Mouse (Mus musculus) heart, postnatal 4 days (tissue): ENCODE data around the gene Iah1. TPM values are rescaled to one million over a fixed set of nuclear protein-coding genes. Genes with fewer than 3 reads are reported as not detected.
A peak's percentile ranks its signal among the peaks of the same experiment; 100 is the strongest.

ENCODE experiments used
- DNase-seq: peaks from one replicate; pipeline ENCODE4 v3.0.0; 2021
- total RNA-seq, 2 experiments: library from RNA; stranded (reverse); gene quantifications; 2 replicates each; pipeline ENCODE4 v1.2.3; 2021

The Iah1 gene
- total RNA-seq, 2 experiments from 2014 or later: 22.8 to 25.9 TPM

DNA sequence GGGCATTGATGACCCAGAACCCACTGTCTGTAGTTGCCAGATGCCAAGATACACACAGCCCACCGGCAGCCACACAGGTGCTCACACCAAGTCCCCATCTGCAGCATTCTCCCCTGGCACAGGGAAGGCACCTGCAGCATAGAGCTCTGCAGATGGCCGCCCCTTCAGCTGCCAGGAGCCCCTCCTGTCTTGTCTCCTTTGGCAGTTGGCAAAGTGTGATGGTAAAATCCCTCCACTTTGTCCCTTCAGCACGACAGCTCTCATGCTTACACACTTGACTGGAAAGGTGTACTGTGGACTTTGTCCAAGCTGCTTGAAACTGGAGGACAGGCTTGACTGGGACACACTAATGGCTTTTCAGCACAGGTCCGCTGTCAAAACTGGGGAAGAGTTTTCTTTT is 4.1 kb downstream of the Iah1 start:
- no peak for DNase-seq

DNA sequence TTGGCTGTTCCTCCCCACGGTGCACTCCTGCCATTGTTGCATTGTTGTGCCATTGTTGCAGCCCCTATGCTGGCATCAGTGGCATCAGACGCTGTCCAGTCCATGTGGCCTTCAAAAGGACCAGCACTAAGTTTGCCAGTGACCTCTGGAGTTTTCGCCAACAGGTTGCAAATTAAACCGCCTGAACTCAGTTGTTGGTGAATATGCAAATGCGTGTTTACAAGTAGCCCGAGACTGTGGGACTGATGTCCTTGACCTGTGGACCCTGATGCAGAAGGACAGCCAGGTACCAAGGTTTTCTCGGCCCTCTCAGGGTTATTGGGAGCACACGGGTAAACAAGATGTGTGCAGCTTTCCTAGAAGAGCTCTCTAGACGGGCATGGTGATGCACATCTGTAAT is 5.0 kb downstream of the Iah1 start:
- DNase-seq: no peak

DNA sequence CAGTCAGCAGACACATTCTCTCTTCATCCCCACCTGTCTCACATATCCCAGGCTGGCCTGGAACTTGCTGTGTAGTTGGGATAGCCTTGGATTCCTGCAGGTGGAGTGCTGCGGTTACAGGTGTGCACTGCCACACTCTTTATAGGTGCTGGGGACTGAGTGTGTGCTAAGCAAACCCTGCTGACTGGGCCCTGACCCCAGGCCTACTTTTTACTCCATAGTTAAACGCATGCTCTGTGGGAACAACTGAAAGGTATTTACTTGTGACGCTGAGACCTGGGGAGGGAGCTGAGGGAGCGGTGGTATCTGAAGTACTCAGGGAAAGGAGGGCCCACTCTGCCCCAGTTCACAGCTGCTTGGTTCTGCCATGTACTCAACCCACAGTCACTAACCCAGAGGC is 6.1 kb downstream of the Iah1 start:
- DNase-seq: no peak

DNA sequence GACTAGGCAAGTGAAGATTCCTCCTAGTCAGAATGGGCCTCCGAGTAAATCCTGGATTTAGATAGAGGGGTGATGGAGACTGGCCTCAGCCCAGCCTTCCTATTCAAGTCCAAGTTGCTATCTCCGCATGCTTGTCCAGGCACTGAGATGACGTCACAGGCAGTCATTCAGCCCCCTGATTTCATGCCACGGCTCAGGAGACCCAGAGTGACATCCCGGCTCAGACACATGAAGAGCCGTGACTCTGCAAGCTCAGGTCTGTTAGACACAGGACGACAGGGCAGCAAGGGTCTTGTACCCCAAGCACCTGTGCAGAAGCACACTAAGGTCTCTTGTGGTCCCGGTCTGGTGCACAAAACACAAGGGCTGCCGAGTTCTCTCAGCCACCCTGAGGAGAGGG is 6.7 kb downstream of the Iah1 start:
- no peak for DNase-seq

DNA sequence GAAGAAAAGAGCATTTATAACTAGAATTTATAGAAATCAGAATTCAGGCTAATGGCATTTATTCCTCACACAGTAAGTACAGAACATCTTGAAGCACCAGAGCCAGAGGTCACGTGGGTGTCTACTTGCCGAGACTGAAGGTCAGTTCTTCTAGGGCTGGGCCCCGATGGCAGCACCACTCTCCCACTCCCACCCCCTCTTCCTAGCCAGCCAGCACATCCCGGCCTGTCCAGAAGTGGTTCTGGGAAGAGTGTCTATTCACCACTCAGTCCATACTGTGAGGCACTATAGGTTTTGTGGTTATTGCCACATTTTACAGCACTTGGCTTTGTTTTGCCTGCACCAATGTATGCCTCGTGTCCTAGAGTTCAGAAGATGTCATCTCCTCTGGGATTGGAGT is 7.9 kb downstream of the Iah1 start:
- DNase-seq: no peak

DNA sequence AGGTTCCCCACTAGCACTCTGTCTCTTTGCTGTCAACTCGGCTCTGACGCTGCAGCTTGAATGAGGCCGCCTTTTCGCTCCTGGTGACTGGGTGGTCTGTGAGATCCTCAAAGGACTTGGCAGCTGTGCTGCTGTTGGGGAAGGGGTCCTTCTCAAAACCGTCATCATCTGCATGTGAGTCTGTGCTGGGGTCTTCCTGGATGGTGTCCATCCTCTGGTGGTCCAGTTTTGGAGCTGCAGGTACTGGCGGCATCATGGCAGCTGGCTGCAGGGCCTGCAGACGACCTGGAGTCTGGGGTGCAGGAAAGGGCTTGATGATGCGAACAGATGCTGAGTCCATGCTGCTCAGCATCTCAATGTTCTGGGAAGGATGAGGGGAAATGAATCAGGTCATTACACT is 9.1 kb downstream of the Iah1 start:
- no peak for DNase-seq

DNA sequence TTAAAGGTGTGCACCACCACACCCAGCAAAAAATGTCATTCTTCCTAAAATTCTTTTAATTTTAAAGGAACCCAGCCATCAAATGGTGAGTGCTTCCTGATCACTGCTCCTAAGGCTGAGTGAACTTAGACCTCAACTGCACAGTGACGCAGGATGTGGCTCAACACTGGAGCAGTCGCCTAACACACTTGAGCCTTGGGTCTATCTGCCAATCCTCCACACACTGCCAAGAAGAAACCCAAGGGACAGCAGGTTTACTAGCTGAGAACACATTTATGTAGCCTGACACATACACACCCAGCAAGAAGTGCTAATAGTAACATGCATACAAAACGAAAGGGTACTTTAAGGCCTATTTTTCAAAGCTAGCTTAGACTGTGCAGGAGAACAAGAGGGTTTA is 10.1 kb downstream of the Iah1 start:
- no peak for DNase-seq

DNA sequence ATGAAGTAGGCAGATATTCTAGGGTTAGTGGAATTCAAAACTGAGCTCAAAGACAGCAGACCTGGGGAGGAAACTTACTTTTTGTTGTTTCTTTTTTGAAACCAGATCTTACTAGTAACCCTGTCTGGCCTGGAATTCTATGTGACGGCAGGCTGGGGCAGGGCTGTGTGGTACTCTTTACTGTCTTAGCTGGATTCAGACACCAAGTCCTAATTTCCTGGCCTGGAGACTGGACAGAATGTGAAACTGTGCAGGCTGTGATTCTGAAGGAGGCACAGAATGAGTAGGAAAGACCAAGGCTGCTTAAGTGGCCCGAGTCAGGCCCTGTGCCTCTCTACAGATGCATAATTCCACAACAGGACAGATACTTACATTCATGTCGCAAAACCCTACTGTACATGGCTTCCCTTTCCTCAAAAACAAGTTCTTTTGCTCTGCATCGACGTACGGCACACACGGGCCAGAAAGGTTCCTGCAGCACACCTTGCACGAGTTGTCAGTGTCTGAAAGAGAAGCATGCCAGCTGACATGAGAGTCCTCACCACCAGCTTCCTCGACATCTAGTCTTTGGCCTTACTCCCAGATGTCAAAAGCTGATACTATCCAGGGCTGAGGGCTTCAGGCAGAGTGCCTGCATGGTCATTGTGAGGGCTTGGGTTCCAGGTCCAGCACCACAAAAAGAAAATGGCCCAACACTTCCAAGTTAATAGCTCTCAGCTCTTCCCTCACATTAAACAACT is 13.6 kb downstream of the Iah1 start:
- DNase-seq: no peak

DNA sequence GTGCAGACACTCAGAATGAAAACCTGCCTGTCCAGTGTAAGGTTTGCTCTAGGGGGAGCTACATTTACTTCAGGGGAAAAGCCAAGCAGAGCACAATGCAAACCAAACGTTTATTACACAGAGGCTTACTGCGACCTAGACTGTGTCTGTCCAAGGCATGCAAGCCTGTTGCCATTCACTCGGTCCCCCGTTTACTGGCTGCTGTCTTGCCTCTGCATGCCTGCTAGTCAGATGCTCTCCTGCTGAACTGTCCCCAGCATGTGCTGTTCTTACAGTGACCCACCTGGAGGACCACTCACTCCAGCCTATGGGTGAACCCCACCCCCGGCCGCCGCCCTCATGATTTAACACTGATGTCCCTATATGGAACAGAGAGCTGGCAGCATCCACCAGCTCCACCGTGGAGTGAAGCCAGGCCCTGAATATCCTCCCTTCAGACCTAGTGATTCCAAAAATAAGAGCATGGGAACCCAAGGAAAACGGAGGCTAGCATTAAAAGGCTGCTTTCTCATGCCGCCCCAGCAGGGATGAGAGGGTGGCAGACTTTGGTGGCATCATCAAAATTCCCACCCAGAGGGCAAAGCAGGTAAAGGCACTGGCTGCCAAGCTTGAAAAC is 14.9 kb downstream of the Iah1 start:
- peak; percentile 27 for DNase-seq

DNA sequence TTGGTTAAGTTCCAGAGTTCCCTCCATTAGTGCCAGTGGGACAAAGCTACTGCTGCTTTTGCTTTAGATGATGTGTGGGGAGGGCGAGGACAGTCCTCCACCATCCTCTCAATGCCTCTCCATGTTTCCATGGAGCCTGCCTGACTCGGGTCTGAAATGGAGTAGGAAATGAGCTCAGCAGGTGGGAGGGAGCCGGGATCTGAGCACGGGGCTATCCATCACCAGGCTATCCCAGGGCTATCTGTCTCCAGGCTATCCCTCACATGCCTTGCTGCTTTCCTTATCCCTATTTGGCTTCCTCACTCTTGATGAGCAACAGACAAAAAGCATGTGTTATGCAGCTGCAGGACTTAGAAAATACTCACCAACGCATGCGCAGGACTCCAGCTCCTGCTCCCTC is 15.5 kb downstream of the Iah1 start:
- DNase-seq: no peak

DNA sequence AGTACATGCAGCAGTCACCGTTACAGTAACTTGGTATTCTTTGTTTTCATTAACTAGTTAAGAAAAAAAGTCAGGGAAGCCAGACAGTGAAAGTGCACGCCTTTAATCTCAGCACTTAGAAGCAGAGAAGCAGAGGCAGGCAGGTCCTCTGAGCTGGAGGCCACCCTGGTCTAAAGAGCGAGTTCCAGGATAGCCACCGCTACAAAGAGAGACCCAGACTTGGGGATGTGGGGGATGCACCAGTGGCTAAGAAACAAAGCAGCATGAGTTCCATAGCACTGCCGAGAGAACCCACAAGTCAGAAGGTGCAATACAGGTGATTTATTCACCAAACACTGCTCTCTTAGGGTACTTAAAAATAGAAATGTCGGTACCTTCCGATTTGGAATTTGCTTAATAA is 16.8 kb downstream of the Iah1 start:
- DNase-seq: no peak

DNA sequence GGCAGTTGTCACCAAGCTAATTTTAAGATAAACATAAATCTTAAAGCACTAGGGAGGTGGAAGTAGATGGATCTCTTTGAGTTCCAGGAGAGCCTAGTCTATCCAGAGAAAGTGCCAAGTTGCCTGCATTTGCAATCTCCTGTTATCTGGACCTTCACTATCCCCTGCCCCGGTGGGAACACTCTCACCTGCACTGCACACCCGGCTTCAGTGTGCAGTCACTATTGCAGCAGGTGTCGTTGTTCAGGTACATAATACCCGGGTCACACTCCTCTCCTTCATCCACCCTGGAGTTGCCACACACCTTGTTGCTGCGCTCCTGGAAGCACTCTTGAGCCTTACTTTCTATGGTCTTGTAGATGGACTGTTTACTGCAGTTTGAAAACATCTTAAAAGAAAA is 17.6 kb downstream of the Iah1 start:
- no peak for DNase-seq

DNA sequence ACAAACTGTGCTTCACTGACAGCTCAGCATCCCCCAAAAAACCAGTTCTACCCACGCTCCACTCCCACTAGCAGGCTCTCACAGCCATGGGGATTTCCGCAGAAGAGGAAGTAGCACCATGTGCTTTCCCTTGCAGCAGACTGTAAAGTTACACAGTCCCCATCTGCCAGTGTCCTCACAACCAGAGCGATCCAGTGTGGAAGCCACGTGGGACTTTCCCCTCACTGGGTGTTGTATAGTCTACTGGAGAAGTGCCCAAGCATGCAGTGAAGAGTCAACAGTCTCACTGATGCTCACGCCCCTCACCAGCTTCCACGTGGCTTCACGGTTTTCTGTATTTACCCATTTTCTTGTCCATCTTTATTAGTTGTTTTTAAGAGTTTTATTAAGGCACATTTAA is 19.7 kb downstream of the Iah1 start:
- no peak for DNase-seq

DNA sequence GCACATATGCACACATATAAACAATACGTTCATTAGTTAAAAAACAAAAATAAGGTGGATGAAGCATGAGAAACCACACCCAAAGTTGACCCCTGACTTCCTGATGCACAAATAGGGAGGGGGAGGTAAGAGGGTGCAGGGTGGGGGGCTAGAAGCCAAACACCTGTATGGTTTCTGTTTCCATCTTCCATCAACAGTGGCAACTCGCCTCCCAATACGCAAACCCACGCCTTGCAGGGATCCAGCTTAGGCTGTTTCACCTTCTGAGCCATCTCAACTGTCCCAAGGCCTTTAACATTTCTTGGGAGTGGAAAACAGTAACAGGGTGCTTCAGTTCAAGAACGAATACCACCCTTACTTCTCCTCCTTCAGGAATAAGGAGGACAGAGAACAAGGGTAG is 21.0 kb downstream of the Iah1 start:
- no peak for DNase-seq

DNA sequence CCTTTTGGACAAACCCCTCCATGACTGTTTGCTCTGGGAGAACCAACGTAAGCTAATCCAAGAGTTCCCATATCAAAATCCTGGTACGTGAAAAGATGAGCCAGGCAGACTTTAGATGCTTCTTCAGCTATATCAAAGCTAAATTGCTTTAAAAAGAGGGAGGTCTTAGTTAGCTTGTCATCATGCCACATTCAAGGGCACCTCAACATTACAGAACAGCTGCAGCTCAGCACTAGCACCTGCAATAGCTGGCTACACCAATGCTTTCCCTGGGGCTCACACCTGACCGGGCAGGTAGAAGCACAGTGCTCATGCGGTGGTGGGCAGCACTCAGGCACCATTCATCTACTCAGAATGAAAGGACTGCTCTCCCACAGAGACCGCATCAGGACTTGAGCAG is 24.5 kb downstream of the Iah1 start:
- no peak for DNase-seq

DNA sequence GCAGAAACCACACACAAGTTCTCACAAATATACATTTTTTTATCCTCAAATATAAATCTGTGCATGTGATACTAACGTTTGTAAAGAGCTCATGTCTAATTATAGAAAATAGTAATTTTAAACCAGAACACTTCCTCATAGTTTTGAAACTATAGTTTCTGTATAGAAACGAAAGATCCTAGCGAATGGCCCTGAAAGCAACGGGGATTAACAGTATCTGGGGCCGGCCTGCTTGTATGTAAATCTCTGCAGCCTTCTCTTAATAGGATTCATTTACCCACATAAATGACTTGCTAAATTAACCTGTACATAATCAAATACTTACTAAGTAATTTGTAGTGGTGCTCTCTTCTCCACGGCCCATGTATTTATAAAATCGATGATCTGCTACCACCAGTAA is 30.8 kb downstream of the Iah1 start:
- DNase-seq: no peak

DNA sequence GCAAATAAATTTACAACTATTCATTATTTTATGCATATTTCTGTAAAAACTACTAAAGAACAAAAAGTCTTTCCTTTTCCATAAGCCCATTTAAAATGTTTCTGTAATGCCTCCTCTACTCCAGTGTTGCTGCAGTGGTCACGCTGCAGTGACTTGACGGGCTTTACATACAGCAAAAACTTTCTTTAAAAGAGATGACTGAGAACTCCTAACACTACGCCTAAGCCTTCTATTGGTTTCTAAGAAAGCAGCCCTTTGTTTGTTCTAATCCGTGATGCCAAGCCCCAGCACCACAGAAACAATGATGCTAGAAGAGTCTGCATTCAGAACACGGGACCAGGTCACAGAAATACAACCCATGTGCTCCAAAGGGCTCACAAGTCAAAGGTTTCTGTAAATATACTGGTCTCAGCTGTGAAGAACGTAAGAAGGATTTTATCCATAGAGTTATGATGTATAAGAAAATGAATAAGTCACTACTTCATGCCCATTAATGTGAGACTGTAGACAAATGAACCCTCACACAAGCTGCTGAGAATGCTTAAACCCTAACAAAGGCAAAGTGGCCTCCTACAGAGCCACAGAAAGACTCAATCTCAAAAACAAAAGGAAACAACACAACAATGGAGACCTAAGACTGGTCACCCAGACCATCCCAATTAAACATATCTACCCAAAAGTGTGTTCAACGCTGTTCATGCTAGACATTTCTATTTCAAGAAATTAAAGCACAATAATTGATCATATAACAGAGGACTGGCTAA is 34.1 kb downstream of the Iah1 start:
- DNase-seq: no peak

DNA sequence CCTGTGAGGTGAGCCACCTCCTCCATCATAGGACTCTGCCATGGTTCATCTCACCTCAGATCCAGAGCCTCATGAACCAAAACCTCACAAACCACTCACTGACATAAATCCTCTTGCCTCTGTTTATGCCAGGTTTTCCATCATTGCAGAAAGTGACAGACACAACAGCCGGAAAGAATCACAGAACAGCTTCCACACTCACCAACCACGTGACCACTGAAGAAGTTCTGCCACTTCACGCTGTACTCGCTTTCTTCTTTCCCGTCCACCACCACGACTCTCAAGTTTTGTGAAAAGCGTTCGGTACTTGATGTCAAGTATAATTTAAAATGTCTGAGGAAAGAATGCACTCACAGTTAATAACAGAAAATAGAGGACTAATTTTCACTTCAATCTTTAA is 37.5 kb downstream of the Iah1 start:
- no peak for DNase-seq

DNA sequence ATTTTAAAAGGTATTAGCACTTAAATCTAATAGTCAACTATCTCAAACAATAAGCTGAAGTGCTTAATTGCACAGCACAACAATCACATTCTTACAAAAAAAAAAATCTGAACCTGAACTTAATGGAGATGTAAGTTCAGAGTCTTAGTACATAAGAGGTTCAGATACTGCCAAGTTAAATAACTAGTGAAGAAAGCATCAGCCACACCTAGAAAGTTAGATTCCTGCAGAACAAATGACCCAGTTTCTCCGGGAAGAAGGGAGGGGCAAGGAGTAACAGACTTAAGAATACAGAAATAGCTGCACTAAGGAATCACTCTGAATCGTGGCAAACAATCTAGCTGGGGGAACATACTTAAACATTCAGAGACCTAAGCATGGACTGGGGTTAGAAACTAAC is 46.5 kb downstream of the Iah1 start:
- DNase-seq: no peak

DNA sequence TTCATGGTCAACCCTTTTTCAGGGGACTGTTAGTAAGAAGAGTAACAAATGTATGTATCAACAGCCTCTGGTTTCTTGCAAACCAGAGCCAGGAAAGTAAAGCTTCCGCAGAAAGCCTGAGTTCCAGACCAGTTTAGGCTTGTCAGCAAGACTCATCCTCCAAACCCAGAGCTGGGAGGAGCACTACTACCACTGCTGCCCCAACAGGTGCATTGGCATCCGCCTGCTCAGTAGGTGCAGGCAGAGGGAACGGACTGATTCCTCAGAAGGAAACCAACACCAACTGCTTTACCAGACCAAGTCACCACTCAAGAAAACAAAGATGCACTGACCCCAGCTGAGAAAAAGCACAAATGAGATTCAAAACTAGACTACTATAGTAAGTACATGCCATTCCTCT is 47.0 kb downstream of the Iah1 start:
- no peak for DNase-seq

DNA sequence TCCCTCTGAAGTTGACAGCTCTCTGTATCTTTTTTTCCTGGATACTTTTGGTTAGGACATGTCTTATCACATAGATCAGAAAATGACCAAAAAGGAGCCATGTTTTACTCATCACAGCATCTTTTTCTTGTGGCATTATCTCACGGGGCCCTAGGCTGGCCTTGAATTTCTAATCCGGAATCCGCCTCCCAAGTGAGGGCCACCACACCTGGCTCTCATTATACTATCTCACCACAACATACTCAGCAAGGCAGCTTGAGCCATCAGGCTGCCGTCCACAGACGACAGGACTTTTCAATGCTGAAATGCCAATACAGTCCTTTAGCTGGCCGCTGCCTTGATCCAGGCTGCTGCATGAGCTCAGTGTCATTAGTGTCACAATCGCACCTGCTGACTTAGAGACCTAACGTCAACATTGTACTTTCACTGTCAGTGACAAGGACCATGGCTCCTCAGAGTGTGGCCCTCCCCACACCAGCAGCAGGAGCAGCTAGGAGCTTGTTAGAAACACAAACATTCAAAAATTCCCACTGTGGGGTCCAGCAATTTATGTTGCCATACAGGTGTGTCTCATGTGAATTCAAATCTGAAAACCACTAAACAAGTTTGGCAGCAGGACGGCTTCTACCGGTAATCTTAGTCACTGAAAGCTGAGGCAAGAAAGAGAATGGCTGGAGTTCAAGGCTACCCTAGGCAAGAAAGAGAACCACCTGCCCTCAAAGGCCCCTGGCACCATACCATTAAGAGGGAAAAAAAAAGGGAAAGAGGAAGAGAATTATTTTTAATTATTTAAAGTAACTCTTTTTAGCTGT is 48.6 kb downstream of the Iah1 start:
- no peak for DNase-seq

DNA sequence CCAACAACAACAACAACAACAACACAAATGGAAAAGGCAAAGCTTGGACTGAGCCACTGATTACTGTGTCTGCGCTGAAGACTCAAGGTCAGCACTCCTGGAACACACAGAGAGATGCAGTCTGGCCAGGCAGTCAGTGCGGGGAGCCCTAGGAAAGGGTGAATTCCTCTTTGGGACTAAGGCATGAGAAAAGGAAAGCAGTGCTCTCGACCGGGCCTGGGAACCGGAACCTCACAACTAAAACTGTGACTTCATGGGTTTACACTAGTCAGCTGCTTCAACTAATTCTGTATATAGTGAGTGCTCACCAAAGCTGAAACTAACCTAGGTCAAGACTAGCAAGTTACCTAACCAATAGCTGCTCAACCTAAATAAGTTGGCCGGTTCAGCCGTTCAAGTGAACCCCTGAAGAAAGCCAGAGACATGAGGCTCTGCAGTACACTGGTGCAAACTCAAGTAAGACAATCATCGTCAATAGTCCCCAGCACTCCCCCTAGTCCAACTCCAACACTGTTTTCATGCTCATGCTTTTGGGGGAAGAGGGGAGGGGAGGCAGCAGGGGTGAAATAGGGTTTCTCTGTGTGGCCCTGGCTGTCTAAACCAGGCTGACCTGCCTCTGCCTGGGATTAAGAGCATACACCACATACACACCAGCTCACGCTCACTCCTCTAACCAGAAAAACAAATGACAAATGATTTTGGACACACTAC is 52.3 kb downstream of the Iah1 start:
- no peak for DNase-seq

DNA sequence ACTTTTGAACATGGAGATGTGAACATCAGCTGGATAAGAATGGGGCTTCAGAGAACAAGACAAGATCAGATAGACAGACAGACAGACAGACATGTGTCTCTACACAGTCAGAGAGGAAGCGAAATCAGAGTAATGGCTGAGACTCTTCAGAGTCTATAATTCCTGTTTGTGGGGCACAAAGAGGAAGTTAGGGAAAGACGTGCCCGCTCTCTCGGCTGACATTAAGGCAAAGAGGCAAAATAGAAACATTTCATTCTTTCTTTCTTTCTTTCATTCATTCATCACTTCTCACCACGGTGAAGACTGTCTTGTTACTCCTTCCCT is 52.9 kb downstream of the Iah1 start:
- DNase-seq: no peak
